Mouse (Mus musculus) cerebral cortex, adult 2 months (tissue): ENCODE data around the gene Gstt1.

Experiments used
- WGBS: fragments of 180-500 bp; shearing (Covaris S2); methylation state at CpG from one replicate; pipeline ENCODE4 v1.1.7; 2018; 5-methylcytosine and 5-hydroxymethylcytosine counted together

The Gstt1 gene

GRCm38 (mm10) chr10:75797619-75798175 lies 687 bp downstream of the Gstt1 start:
- 1% methylated on average over 12 of the region's 12 CpGs for WGBS

GRCm38 (mm10) chr10:75796731-75797516 lies 1.5 kb downstream of the Gstt1 start:
- WGBS = 52% methylated on average over 11 of the region's 11 CpGs

GRCm38 (mm10) chr10:75794880-75795279 lies 3.5 kb downstream of the Gstt1 start:
- WGBS = 66% methylated on average over 3 of the region's 3 CpGs

- 38% methylated on average over 7 of the region's 7 CpGs for WGBS
Observed at GRCm38 (mm10) chr10:75790773-75791172, 7.6 kb downstream of the Gstt1 start.

- 94% methylated on average over 5 of the region's 5 CpGs for WGBS
Observed at GRCm38 (mm10) chr10:75789841-75790240, 8.5 kb downstream of the Gstt1 start.

GRCm38 (mm10) chr10:75789081-75789735 lies 9.2 kb downstream of the Gstt1 start:
- WGBS = 82% methylated on average over 6 of the region's 6 CpGs

GRCm38 (mm10) chr10:75788277-75788676 lies 10.1 kb downstream of the Gstt1 start:
- WGBS = 52% methylated on average over 8 of the region's 8 CpGs

- 75% methylated on average over 1 of the region's 1 CpGs for WGBS
Observed at GRCm38 (mm10) chr10:75785442-75785841, 12.9 kb downstream of the Gstt1 start.

- 8% methylated on average over 28 of the region's 28 CpGs for WGBS
Observed at GRCm38 (mm10) chr10:75780769-75781578, 17.4 kb downstream of the Gstt1 start, which contains the start of the genes Gm20441 and Gstt3. Gene Gm20441, minus strand, starts transcription at chr10:75780954. Gene Gstt3, minus strand, starts transcription at chr10:75781414.

GRCm38 (mm10) chr10:75779206-75780174 lies 18.9 kb downstream of the Gstt1 start:
- 33% methylated on average over 15 of the region's 15 CpGs for WGBS

GRCm38 (mm10) chr10:75777885-75778284 lies 20.5 kb downstream of the Gstt1 start:
- 85% methylated on average over 2 of the region's 2 CpGs for WGBS

- 87% methylated on average over 6 of the region's 6 CpGs for WGBS
Observed at GRCm38 (mm10) chr10:75776562-75776961, 21.8 kb downstream of the Gstt1 start.

GRCm38 (mm10) chr10:75774587-75774986 lies 23.8 kb downstream of the Gstt1 start:
- 93% methylated on average over 9 of the region's 9 CpGs for WGBS

- WGBS = 88% methylated on average over 5 of the region's 5 CpGs
Observed at GRCm38 (mm10) chr10:75774102-75774501, 24.3 kb downstream of the Gstt1 start.

GRCm38 (mm10) chr10:75772795-75773664 lies 25.4 kb downstream of the Gstt1 start, which contains the start of gene Ddt:
Gene Ddt, minus strand, starts transcription at chr10:75773414.
- under 1% methylated on average over 47 of the region's 47 CpGs for WGBS

GRCm38 (mm10) chr10:75767756-75768155 lies 30.6 kb downstream of the Gstt1 start:
- 45% methylated on average over 5 of the region's 5 CpGs for WGBS

GRCm38 (mm10) chr10:75766856-75767255 lies 31.5 kb downstream of the Gstt1 start:
- 87% methylated on average over 6 of the region's 6 CpGs for WGBS

- under 1% methylated on average over 27 of the region's 27 CpGs for WGBS
Observed at GRCm38 (mm10) chr10:75764519-75765473, 33.6 kb downstream of the Gstt1 start.
